Mouse (Mus musculus): ENCODE data around the gene Timm8a2. TPM values are rescaled to one million over a fixed set of nuclear protein-coding genes. Genes with fewer than 3 reads are reported as not detected.
"Not testable (repeated sequence)": the region's sequence is repeated elsewhere in the genome, so short reads cannot be mapped to it uniquely, and the experiment has no call there.

Gene Timm8a2
- total RNA-seq, 1 experiment from 2014 or later, result not detected

DNA sequence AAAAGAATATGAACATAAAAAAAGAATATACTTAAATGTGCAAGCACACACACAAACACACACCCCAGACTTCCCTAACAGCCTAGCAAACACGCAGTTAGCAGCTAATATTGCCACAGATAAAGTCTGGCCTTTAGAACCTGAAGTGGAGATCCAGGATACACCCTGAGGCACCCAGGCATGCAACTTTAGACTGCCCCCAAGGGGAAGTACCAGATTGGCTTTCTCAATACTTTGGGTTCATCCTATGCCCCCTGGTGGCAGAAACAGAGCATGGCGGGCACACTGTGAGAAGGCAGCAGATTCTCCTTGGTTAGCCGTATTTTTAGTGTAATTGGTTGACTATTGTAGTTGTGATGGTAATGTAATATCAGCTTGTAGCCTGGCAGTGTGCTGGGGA is 26.2 kb downstream of the Timm8a2 start:
- peak; percentile 92 for DNase-seq

DNA sequence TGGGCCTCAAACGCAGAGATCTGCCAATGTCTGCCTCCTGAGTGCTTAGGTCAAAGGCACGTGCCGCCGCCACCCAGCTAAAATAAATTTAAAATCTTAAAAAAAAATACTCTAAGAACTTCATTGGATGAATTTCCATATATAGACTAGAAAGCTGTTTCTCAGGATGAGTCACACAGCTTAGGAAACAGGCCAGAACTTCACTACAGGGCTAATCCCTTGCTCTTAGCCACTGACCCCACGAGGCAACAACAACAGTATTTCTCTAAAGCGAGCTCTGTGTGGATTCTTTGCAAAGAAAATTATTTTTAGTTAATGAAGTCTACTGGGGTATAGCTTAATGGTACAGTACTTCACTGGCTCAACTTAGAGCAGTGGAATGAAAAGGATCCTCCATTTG is 26.9 kb downstream of the Timm8a2 start:
- DNase-seq, result no peak

DNA sequence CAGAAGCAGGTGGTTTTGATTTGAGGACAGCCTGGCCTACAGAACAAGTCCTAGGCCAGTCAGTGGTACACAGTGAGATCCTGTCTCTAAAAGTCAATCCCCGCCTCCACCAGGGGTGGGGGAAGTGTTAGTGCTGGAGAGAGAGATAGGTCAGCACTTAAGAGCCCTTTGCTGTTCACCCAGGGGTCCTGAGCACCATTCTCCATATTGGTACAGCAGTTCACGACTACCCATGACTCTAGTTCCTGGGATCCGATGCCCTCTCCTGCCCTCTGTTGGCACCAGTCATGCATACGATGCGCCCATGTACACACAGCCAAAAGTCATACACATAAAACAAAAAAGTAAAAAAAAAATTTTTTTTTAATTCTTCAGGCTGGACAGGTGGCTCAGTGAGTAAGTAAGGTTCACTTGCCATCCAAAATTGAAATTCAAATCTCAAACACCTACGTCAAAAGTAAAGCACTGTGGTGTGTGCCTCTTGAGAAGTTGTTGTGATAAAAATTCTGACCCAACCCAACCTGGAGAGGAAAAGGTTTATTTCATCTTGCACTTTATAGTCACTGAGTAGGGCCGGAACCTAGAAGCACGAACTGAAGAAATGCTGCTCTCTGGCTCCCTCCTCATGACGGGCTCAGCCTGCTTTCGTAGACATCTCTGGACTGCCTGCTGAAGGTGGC is 28.1 kb downstream of the Timm8a2 start:
- no peak for DNase-seq

DNA sequence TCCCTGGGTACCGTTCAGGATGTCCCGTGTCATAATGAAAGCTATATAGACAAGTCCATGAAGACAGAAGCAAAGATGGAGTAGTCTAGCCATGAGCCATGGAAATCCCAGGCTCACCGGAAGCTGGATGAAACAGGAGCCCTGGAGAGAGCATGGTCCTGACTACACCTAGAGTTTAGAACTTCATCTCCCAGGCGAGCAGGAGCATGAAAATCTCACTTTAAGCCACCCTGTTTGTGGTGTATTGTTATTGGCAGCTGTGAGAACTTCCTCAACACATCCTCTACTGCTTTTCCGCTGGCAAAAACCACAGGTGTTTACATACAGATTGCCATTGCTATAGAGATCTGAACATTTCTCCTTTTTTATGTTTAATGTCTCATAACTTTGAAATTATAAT is 29.1 kb downstream of the Timm8a2 start:
- no peak for DNase-seq

DNA sequence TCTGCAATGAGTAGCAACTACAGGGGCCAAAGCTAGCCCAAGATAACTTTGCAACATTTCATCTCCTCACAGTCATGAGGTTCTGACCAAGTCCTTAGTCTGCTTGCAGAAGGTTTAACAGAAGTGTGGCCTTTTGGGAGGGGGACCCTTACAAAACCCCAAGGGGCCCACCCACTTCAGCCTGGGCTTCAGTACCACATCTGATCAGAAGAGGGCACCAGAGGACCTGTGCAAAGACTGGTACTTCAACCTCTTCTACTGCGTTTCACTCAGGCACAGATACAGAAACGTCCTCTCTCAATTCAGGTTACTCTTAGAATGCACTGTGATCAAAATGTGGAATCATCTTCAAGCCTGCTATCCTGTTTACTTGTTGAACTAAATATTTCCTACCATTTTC is 30.0 kb downstream of the Timm8a2 start:
- DNase-seq, result peak; percentile 77

DNA sequence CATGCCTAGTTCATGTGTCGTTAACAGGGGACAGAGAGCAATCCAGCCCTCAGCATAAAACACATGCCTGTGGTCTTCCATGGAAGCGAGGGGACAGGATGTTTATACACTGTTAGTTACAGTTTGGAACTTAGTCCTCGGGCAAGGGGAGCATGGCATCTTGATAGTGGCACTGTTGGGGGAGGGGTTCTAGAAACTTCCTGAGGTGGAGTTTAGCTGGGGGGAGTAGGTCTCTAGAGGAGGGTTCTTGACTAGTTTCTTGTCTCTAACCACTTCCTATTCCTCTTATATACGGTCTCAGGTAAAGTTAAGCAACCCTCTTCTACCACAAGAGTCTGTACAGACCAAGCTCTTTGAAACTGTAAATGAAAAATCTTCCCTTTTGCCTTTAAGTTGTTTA is 31.8 kb downstream of the Timm8a2 start:
- peak; percentile 22 for DNase-seq

DNA sequence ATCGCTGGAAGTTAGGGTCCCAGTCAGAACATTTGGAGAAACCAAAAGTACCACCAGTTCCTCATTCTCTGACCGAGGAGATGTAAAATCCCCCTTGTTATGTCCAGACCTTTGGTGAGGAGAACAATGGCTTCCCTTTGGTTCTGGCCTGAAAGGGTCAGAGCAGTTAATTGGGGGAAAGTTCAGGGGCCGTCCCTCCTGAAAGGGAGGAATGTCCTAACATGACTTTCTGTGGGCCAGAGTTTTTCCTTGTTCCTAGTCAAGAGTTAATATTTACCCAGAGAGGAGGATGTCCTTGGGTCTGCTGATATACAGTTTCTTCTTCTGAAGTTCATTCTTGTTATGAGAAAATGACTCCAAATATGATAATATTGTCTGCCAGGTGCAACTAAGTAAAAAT is 33.6 kb downstream of the Timm8a2 start:
- DNase-seq, result not testable (repeated sequence)

DNA sequence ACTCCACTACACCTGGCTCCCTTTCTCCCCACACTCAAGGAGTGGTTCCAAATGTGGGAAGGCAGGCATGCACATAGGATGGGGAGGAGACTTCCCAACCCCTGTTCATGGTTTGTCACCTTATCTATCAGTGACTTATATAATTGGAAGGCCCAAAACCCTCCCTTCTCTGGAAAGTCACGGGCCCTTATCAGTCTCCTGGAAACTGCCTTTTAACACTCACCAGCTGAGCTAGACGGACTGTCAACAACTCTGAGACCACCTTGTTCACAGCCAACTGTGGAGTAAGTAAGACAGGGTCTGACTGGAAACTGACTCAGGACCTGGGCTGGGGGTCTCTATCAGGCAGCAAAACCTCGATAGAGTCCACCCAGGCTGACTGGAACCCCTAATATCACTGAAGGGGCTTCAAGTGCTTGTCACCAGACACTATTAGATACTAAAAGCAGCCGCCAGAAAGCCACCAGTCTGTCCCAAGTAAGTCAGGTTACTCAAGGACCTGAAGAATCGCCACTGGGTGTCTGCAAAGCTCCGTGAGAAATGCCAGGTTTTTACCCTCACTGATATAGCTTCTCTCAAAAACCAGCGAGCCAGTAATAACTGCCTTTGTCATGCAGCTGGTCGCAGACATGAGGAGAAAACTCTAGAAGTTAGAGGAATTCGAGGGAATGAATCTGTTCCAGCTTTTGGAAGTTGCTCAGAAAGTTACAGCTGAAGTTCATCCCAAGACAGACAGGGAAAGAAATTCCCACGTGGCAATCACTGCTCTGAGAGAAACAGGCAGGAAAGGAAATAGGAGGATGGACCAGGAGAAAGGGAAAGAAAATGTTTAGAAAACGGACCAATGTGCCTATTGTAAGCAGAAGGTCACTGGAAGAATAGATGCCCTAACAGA is 34.6 kb downstream of the Timm8a2 start:
- no peak for DNase-seq

DNA sequence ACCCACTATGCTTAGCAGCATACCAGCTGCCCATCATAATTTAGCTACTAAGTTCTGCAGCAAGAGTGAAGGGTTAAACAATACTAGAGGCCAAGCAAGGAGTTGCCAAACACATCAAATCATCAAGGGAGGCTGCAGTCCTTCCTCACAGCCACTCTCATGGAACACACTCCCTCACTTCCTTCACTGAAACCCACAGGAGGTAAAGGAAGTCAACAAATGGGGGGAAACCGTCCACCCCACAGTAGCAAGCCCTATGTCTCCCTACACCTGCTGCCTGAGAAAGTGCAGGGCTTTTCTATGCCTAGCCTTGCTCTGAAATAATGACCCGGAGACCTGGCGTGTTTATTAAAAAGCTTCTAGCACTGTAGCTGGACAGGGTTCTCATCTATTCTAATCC is 35.5 kb downstream of the Timm8a2 start:
- no peak for DNase-seq

DNA sequence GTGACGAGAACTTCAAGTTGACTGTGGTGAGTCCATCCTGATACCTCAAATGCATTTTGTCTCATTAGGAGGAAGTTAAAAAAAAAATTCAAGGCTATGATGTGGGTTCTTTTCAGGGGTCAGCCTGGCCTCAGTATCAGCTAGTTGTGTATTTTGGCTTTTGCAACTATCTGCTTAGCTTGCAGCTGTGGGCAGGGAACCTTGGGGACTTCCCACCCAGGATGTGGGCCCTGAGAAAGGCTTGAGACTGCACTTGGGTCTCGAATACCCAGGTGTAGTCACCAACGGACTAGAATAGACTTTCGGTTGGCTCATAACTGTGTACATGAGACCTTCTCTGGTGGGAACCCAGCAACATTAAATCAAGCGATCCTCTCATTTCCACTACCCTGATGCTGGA is 38.9 kb downstream of the Timm8a2 start:
- no peak for DNase-seq

DNA sequence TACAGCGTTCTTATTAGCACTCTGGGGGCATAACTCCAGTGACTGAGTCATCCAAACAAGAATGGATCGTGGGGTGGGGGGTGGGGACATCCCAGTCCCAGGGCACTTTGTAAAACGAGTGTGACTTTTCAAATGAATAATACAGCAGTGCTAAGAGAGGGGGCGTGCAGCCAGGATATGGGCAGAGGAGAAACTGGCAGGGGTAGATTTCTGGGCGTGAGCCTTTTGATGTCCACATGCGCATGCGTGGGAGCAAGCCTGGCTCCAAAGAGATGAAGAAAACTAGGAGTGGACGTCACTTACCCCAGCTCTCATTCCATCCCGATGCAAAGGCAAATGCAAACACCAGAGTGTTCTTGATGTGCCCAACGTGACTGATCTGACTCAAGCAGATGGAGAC is 39.9 kb downstream of the Timm8a2 start:
- DNase-seq, result no peak

DNA sequence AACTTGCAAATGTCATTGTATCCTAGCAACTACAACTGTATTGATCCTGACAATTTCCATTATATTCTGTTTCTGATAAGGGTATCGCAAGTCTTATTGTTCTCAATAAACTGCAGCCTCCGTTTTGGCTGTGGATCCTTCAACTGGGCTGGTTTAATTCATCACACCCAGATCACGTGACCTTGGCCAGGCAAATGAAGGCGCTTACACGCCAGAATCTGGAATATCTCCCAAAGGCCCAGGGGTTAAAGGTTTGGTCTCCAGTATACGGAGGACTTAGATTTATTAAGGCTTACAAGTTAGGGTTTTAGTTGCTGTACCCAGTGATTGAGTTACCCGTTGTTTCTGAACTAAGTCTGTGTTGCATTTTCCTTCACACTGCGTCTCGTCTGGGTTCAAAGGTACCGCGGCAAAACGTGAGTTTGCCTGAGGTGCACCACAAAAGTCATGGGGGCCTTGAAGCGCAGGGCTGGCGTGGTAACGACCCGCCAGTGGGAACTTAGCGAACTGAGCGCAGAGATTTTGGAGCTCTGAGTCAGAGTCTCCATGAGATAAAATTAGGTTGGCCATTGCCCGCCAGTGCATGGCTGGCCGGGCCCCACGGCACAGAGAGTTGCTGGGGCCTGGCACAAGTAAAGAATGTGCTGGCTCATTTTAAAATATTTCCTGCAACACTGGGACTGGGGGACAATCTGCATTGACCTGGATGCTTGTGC is 41.2 kb downstream of the Timm8a2 start:
- no peak for DNase-seq

DNA sequence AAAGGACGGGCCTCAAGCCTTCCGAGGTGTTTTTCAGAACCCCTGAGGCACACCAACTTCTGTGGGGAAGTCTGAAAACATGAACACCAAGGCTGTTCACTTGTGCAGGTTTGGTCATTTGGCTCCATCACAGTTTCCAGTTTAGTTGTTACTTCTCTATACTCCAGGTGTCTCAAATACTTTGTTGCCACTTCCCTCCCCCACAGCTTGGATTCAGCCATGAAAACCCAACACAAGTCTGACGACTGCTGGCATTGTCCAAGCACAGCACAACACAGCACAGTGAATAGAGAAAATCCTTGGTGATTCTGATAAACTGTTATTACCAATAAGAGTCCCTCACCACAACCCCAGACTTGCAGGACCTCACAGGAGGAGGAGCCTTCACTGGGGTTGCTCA is 42.5 kb downstream of the Timm8a2 start:
- DNase-seq, result no peak

DNA sequence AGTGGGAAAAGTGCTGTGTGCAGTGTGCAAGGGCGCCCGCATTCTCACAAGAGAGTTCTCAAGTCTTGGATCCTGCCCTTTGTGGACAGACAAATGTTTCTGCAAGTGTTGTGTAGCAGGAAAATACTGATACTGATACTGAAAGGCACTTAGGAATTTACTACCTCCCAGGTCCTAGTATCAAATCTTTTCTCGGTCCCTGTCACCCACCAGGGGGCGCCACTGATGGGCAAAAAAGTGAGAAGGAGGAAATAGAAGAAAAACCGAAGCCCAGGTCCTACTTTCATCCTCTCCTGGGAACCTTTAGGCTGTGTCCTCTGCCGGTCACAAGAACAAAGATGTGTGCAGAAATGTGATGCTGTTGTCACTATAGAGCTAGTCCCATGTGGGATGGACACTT is 45.0 kb downstream of the Timm8a2 start:
- peak; percentile 84 for DNase-seq

DNA sequence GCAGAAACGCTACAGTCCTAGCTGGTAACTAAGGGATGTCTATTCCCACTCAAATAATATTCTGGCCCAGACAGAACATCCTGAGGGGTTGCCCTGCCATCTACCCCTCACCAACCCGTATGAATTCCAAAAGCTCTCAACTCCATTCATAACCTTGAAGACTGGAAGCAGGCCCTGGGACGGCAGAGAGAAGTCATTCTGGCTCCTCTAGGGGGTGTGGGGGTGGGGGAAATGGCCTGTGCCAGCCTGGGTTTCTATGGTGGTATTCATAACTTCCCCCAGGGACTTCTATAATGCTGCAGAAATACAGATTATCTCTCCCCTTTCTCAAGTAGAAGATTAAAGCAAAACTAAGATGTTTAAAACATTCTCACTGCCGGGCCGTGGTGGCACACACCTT is 45.4 kb downstream of the Timm8a2 start:
- no peak for DNase-seq

DNA sequence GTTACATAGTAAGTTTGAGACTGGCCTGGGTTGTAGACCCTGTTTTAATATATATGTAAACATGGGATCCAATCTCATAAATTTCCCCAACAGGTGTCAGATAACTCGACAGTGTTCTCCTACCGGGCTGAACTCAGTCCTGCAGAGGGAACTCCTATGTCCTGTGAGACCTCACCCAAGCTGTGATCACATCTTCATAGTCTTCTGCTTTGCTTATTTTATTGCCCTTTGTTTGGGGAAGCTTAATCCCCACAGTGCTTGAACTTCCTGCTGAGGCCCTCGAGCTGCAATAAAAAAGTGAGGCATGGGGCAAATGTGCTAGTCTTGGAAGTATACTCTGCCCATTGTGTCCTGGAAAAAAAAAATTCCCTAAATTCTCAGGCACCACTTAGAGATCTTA is 46.8 kb downstream of the Timm8a2 start:
- no peak for DNase-seq

DNA sequence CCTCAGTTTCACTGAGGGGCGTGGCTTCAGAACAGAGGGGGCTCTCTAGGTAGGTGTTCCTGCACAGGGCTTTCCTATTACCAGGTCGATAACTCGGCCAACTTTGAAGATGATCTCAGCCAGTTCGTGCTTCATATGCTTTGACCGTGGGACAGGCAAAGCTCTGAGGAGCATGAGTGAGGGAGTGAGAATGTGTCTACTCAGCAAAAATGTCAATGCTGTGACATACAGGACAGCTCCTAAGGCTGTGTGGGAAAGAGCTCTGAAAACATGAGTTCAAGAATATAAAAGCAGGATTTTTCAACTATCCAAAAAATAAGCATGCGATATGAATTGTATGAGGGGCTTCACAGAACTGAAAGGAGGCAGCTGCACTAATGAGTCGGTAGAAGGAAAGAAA is 49.0 kb downstream of the Timm8a2 start:
- no peak for DNase-seq

DNA sequence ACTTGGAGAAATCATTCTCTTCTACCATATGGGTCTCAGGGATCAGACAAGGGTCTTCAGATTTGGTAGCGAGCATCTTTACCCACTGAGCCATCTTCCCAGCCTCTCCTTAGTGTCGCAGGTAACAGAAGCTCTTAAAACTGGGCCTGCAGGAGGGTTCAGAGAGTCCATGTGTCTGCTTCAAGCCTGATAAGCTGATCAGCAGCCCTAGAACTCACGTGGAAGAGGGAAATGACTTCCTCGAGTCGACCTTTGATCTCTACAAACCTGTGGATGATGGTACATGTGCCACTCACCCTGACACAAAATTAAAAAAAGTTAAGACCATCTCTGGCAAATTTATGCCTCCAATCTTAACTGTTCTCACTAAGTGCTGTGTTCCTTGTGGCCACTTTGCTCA is 53.5 kb downstream of the Timm8a2 start:
- DNase-seq, result no peak

Other genes starting within 250 kb of the Timm8a2 start
- gene Dock9, start 236.8 kb upstream of the Timm8a2 start, total RNA-seq (2021), result 31.9 and 43.7 TPM in 2 replicates
- 30.3 and 34.4 TPM in 2 replicates for gene Ubac2, start 156.1 kb upstream of the Timm8a2 start, total RNA-seq (2021)
- gene Gpr18, start 118.9 kb upstream of the Timm8a2 start, total RNA-seq (2021), result 0.67 and 5.2 TPM in 2 replicates
- 0.48 and 2.3 TPM in 2 replicates for gene Gpr183, start 69.5 kb upstream of the Timm8a2 start, total RNA-seq (2021)
- gene Tm9sf2, start 72.4 kb downstream of the Timm8a2 start, total RNA-seq (2021), result 121 and 125 TPM in 2 replicates
- gene Clybl, start 147.0 kb downstream of the Timm8a2 start, total RNA-seq (2021), result 104 and 111 TPM in 2 replicates